Mouse (Mus musculus): ENCODE data around the gene Vmn2r99.

The Vmn2r99 gene

GRCm38 (mm10) chr17:19361649-19362048 lies at the start of gene Vmn2r99:
Vmn2r99 (plus strand) TSS chr17:19361949.
- DNase-seq (ENCODE audit: low spot score): no peak

- no peak for DNase-seq (ENCODE audit: low spot score)
These were observed 75.9 kb downstream of the Vmn2r99 start for GRCm38 (mm10) chr17:19437623-19438022.

GRCm38 (mm10) chr17:19444932-19445331 lies 83.2 kb downstream of the Vmn2r99 start:
- no peak for DNase-seq (ENCODE audit: low spot score)

Data from ovary, postnatal 14 days (tissue).